Mouse (Mus musculus) midbrain, embryonic 12.5 days (tissue): ENCODE results near the gene Dnpep. TPM values are rescaled to one million over a fixed set of nuclear protein-coding genes. Genes with fewer than 3 reads are reported as not detected.

ENCODE experiments used
- polyA plus RNA-seq: library from polyadenylated mRNA; unstranded; fragments of >200 nt; fragmentation: Nextera tagmentation; extraction: Ambion mirVana; gene quantifications from 2 replicates; pipeline ENCODE4 v1.2.1, GENCODE M21; 2016

The Dnpep gene
- polyA plus RNA-seq, 1 experiment from 2014 or later = 176 TPM

Other genes starting within 250 kb of the Dnpep start
- gene Nhej1, start 192.8 kb downstream of the Dnpep start, polyA plus RNA-seq = 11.7 and 13.0 TPM in 2 replicates
- 0.11 TPM in 1 of 2 replicates, not detected in the other for gene Slc23a3, start 184.1 kb downstream of the Dnpep start, polyA plus RNA-seq
- 64.3 and 69.4 TPM in 2 replicates for gene Cnppd1, start 175.3 kb downstream of the Dnpep start, polyA plus RNA-seq
- 81.3 and 86.6 TPM in 2 replicates for gene Retreg2, start 175.2 kb downstream of the Dnpep start, polyA plus RNA-seq
- gene Zfand2b, start 149.3 kb downstream of the Dnpep start, polyA plus RNA-seq = 34.1 and 36.8 TPM in 2 replicates
- gene Abcb6, start 137.6 kb downstream of the Dnpep start, polyA plus RNA-seq = 32.0 and 32.6 TPM in 2 replicates
- gene Ankzf1, start 125.8 kb downstream of the Dnpep start, polyA plus RNA-seq = 22.6 and 23.4 TPM in 2 replicates
- gene Atg9a, start 125.8 kb downstream of the Dnpep start, polyA plus RNA-seq = 34.8 and 35.5 TPM in 2 replicates
- gene Glb1l, start 107.2 kb downstream of the Dnpep start, polyA plus RNA-seq = 23.2 and 25.7 TPM in 2 replicates
- 124 and 135 TPM in 2 replicates for gene Stk16, start 107.2 kb downstream of the Dnpep start, polyA plus RNA-seq
- 5.9 and 7.6 TPM in 2 replicates for gene Tuba4a, start 98.1 kb downstream of the Dnpep start, polyA plus RNA-seq
- not detected in 2 replicates for gene A630095N17Rik, start 85.9 kb downstream of the Dnpep start, polyA plus RNA-seq
- 45.6 and 46.0 TPM in 2 replicates for gene Dnajb2, start 81.6 kb downstream of the Dnpep start, polyA plus RNA-seq
- gene Ptprn, start 53.5 kb downstream of the Dnpep start, polyA plus RNA-seq = 9.3 and 12.1 TPM in 2 replicates
- 37.5 and 46.2 TPM in 2 replicates for gene Resp18, start 39.6 kb downstream of the Dnpep start, polyA plus RNA-seq
- 0.93 and 1.2 TPM in 2 replicates for gene Des, start 42.3 kb upstream of the Dnpep start, polyA plus RNA-seq
- gene Speg, start 57.3 kb upstream of the Dnpep start, polyA plus RNA-seq = 12.9 and 14.5 TPM in 2 replicates
- gene Gmppa, start 117.9 kb upstream of the Dnpep start, polyA plus RNA-seq = 59.7 and 69.4 TPM in 2 replicates
- gene Asic4, start 132.4 kb upstream of the Dnpep start, polyA plus RNA-seq = 45.0 and 47.7 TPM in 2 replicates
- gene Chpf, start 161.3 kb upstream of the Dnpep start, polyA plus RNA-seq = 35.9 and 36.3 TPM in 2 replicates
- gene Tmem198, start 161.5 kb upstream of the Dnpep start, polyA plus RNA-seq = 26.5 and 27.6 TPM in 2 replicates
- gene Obsl1, start 188.5 kb upstream of the Dnpep start, polyA plus RNA-seq = 42.7 and 46.6 TPM in 2 replicates
- gene Inha, start 189.1 kb upstream of the Dnpep start, polyA plus RNA-seq = 7.2 and 8.9 TPM in 2 replicates
- gene Stk11ip, start 203.5 kb upstream of the Dnpep start, polyA plus RNA-seq = 26.9 and 30.5 TPM in 2 replicates
- 31.0 and 36.0 TPM in 2 replicates for gene Slc4a3, start 228.3 kb upstream of the Dnpep start, polyA plus RNA-seq